Mouse (Mus musculus): Measurements from ENCODE around the gene Kdm1b. TPM values are rescaled to one million over a fixed set of nuclear protein-coding genes. Genes with fewer than 3 reads are reported as not detected.
A peak's percentile ranks its signal among the peaks of the same experiment; 100 is the strongest.

The Kdm1b gene
- polyA plus RNA-seq, 1 experiment, result 11.4 TPM

DNA sequence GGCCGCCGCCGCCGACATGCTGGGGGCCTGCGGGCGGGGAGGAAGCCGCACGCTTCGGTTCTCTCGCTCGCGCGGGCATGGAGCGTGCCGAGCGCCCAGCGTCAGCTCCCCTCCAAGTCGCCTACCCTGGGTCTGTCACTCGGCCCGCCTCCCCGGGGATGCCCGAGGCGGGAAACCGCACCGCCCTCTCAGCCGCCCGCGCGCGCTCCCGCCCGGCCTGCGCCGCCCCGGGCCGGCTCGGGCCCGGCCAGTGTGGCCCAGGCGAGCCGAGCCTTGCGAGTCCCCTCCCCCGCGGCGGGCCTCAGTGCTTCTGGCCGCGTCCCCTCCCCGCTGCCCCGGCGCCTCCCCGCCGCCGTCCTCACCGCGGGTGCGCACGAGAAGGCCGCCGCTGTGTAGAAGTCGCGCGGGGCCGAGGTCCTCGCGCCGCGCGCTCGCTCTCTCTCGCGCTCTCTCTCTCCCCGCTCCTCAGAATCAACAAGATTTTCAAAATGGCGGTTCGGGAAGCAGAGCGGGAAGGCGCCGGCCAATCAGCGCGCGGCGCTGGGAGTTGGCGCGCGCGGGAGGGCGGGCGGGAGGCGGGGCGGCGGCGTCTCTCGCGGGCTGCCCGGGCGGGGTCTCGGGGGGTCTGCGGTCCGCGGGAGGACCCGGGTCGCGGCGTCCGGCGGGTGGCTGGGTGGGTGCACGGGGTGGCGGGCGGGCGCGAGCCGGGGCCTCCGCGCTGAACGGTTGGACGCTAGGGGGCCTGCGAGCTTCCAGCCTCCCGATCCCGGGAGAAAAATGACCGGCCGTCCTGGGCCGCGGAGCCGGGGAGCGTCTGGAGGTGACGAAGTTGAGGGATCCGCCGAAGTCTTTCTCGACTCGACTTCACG lies 62.6 kb downstream of the Kdm1b start, which contains the start of gene Dek:
Gene Dek (minus strand): TSS at position 491 of the 869 bp plus-strand sequence.
- peak; percentile 93 for DNase-seq
- 0 out of 2 replicates have a peak, but pooled peaks have one; percentile 19 for TF ChIP-seq CTCF (conservative IDR thresholded peaks at IDR 0.05; ENCODE audit: insufficient read depth, insufficient read length, low read depth, low read length)
- TF ChIP-seq POLR2A (IDR thresholded peaks at IDR 0.05; ENCODE audit: low read depth, low read length), result peak; percentile 12
- Histone ChIP-seq H3K27me3 (replicated peaks; ENCODE audit: control insufficient read depth, insufficient read depth, low read length) (no peaks in the 10 kb centered on the region), H3K4me3 (ENCODE audit: insufficient read depth, low read depth, low read length) (peak within 1 kb of the TSS; percentile 89), H3K36me3 (ENCODE audit: control insufficient read depth, insufficient read depth, low read length) (no peaks in the 10 kb centered on the region), H3K27ac (ENCODE audit: insufficient read depth, low read depth, low read length) (peak within 1 kb of the TSS; percentile 72), H3K4me1 (ENCODE audit: control insufficient read depth, insufficient read depth, low read length) (peaks cover 6% of the 10 kb centered on the region; the same call in 1 of the 2 replicates)
- WGBS, result under 1% methylated on average over 129 of the region's 129 CpGs

GRCm38 (mm10) chr13:47106580-47106888 lies 63.2 kb downstream of the Kdm1b start:
- Histone ChIP-seq H3K27ac (ENCODE audit: insufficient read depth, low read depth, low read length) (peak overlapping the region; percentile 55), H3K4me3 (ENCODE audit: insufficient read depth, low read depth, low read length) (peak overlapping the region; percentile 89), H3K4me1 (ENCODE audit: control insufficient read depth, insufficient read depth, low read length) (peaks cover 6% of the 10 kb centered on the region; the same call in 1 of the 2 replicates), H3K36me3 (ENCODE audit: control insufficient read depth, insufficient read depth, low read length) (no peaks in the 10 kb centered on the region), H3K27me3 (replicated peaks; ENCODE audit: control insufficient read depth, insufficient read depth, low read length) (no peaks in the 10 kb centered on the region)
- no peak for TF ChIP-seq CTCF (conservative IDR thresholded peaks at IDR 0.05; ENCODE audit: insufficient read depth, insufficient read length, low read depth, low read length)
- no peak for TF ChIP-seq POLR2A (IDR thresholded peaks at IDR 0.05; ENCODE audit: low read depth, low read length)
- no peak for DNase-seq
- under 1% methylated on average over 20 of the region's 20 CpGs for WGBS

GRCm38 (mm10) chr13:47109239-47109638 lies 65.9 kb downstream of the Kdm1b start:
- no peak for DNase-seq
- 79% methylated on average over 2 of the region's 2 CpGs for WGBS
- Histone ChIP-seq H3K4me1 (ENCODE audit: control insufficient read depth, insufficient read depth, low read length) (peaks cover 6% of the 10 kb centered on the region; the same call in 1 of the 2 replicates), H3K27me3 (replicated peaks; ENCODE audit: control insufficient read depth, insufficient read depth, low read length) (no peaks in the 10 kb centered on the region), H3K27ac (ENCODE audit: insufficient read depth, low read depth, low read length) (no peak overlapping the region), H3K36me3 (ENCODE audit: control insufficient read depth, insufficient read depth, low read length) (no peaks in the 10 kb centered on the region), H3K4me3 (ENCODE audit: insufficient read depth, low read depth, low read length) (no peak overlapping the region)
- TF ChIP-seq CTCF (conservative IDR thresholded peaks at IDR 0.05; ENCODE audit: insufficient read depth, insufficient read length, low read depth, low read length) (no peak), POLR2A (IDR thresholded peaks at IDR 0.05; ENCODE audit: low read depth, low read length) (no peak)

DNA sequence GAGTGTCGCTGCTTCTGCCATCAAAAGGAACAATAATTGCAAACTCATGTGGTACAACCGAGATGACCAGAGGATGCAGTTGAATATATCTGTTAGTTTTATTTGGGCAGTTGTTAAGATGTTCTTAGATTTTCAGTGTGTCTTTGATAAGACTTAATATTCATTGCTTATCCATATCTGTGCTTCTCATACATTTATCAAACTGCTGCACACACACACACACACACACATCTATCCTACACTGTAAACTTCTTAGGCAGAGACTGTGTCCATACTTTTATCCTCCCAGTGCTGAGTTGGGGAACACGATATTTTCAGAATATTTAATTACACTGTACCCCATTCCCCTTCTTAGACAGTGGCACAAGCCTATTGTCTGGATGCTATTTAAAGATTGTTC lies 67.9 kb downstream of the Kdm1b start:
- Histone ChIP-seq H3K27ac (ENCODE audit: insufficient read depth, low read depth, low read length) (no peak overlapping the region), H3K4me1 (ENCODE audit: control insufficient read depth, insufficient read depth, low read length) (no peaks in the 10 kb centered on the region), H3K36me3 (ENCODE audit: control insufficient read depth, insufficient read depth, low read length) (no peaks in the 10 kb centered on the region), H3K4me3 (ENCODE audit: insufficient read depth, low read depth, low read length) (no peak overlapping the region), H3K27me3 (replicated peaks; ENCODE audit: control insufficient read depth, insufficient read depth, low read length) (no peaks in the 10 kb centered on the region)
- no peak for DNase-seq
- 84% methylated on average over 3 of the region's 3 CpGs for WGBS
- no peak for TF ChIP-seq POLR2A (IDR thresholded peaks at IDR 0.05; ENCODE audit: low read depth, low read length)
- no peak for TF ChIP-seq CTCF (conservative IDR thresholded peaks at IDR 0.05; ENCODE audit: insufficient read depth, insufficient read length, low read depth, low read length)

- H3K4me1 ChIP-seq (ENCODE audit: control insufficient read depth, insufficient read depth, low read length), result no peaks in the 10 kb centered on the region
- no peaks in the 10 kb centered on the region for H3K27me3 ChIP-seq (replicated peaks; ENCODE audit: control insufficient read depth, insufficient read depth, low read length)
- TF ChIP-seq POLR2A (IDR thresholded peaks at IDR 0.05; ENCODE audit: low read depth, low read length), result no peak
- no peak for TF ChIP-seq CTCF (conservative IDR thresholded peaks at IDR 0.05; ENCODE audit: insufficient read depth, insufficient read length, low read depth, low read length)
- no peak for DNase-seq
- no peaks in the 10 kb centered on the region for H3K36me3 ChIP-seq (ENCODE audit: control insufficient read depth, insufficient read depth, low read length)
- H3K4me3 ChIP-seq (ENCODE audit: insufficient read depth, low read depth, low read length), result no peak overlapping the region
- no peak overlapping the region for H3K27ac ChIP-seq (ENCODE audit: insufficient read depth, low read depth, low read length)
- WGBS, result 80% methylated on average over 3 of the region's 3 CpGs
These were observed 68.8 kb downstream of the Kdm1b start for GRCm38 (mm10) chr13:47112056-47112455.

DNA sequence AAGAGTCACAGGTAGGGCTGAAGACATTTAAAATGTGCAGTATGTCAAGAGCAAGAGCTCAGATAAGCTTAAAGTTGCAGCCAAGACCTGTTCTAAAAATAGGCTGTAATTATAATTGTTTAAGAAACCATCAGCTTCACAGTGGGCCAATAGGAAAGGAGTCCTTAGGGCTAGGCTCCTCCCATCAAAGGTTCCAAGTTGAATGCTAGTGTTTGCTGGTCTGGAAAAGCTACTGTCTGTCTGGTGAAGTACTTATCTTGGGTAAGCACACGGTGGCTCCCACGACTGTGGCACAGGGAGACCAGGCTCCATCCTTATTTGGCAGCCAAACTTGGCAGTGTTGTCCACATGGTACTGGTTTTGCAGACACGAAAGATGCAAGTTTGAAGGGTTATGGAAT lies 69.6 kb downstream of the Kdm1b start:
- no peaks in the 10 kb centered on the region for H3K36me3 ChIP-seq (ENCODE audit: control insufficient read depth, insufficient read depth, low read length)
- TF ChIP-seq POLR2A (IDR thresholded peaks at IDR 0.05; ENCODE audit: low read depth, low read length), result no peak
- no peaks in the 10 kb centered on the region for H3K4me1 ChIP-seq (ENCODE audit: control insufficient read depth, insufficient read depth, low read length)
- no peaks in the 10 kb centered on the region for H3K27me3 ChIP-seq (replicated peaks; ENCODE audit: control insufficient read depth, insufficient read depth, low read length)
- DNase-seq, result no peak
- H3K27ac ChIP-seq (ENCODE audit: insufficient read depth, low read depth, low read length), result no peak overlapping the region
- no peak overlapping the region for H3K4me3 ChIP-seq (ENCODE audit: insufficient read depth, low read depth, low read length)
- WGBS, result 71% methylated on average over 3 of the region's 3 CpGs

DNA sequence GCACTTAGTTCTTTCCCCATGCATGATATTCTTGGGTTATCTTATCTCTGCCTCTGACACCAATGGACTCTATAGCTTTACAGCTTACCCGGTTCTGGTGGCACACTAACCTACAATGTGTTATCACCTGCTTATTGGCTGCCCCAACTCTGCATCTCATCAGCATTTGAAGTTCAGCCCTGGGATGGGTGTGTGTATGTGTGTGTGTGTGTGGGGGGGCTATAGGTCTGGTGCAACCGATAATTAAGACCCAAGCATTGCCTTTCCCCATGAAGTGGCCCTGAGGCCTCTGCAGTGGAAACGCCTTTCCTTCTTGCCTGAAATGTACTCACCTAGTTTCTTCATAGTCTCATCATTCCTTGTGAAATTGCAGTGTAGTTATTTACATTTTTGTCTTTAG lies 72.7 kb downstream of the Kdm1b start:
- no peaks in the 10 kb centered on the region for H3K36me3 ChIP-seq (ENCODE audit: control insufficient read depth, insufficient read depth, low read length)
- no peak overlapping the region for H3K27ac ChIP-seq (ENCODE audit: insufficient read depth, low read depth, low read length)
- 91% methylated on average over 3 of the region's 3 CpGs for WGBS
- H3K27me3 ChIP-seq (replicated peaks; ENCODE audit: control insufficient read depth, insufficient read depth, low read length), result no peaks in the 10 kb centered on the region
- TF ChIP-seq CTCF (conservative IDR thresholded peaks at IDR 0.05; ENCODE audit: insufficient read depth, insufficient read length, low read depth, low read length), result no peak
- no peak for DNase-seq
- H3K4me3 ChIP-seq (ENCODE audit: insufficient read depth, low read depth, low read length), result no peak overlapping the region
- no peaks in the 10 kb centered on the region for H3K4me1 ChIP-seq (ENCODE audit: control insufficient read depth, insufficient read depth, low read length)
